Mouse (Mus musculus): Measurements from ENCODE around the gene Ddx23. TPM values are rescaled to one million over a fixed set of nuclear protein-coding genes. Genes with fewer than 3 reads are reported as not detected.

Ddx23 gene
- polyA plus RNA-seq, 1 experiment from 2014 or later = 24.1 TPM

GRCm38 (mm10) chr15:98626078-98626477, 36.6 kb downstream of the Ddx23 start:
- peaks cover 40% of the 10 kb centered on the region for H3K4me1 ChIP-seq
- no peak overlapping the region for H3K9ac ChIP-seq
- no peak overlapping the region for H3K27ac ChIP-seq
- WGBS = 28% methylated on average over 8 of the region's 8 CpGs
- peaks cover 51% of the 10 kb centered on the region for H3K27me3 ChIP-seq
- H3K9me3 ChIP-seq = no peaks in the 10 kb centered on the region
- no peaks in the 10 kb centered on the region for H3K36me3 ChIP-seq (replicated peaks)
- no peak overlapping the region for H3K4me2 ChIP-seq
- ATAC-seq (ENCODE audit: low FRiP score) = no peak
- no peak overlapping the region for H3K4me3 ChIP-seq (replicated peaks)

- Histone ChIP-seq H3K36me3 (replicated peaks) (no peaks in the 10 kb centered on the region), H3K27ac (no peak overlapping the region), H3K9me3 (no peaks in the 10 kb centered on the region), H3K9ac (no peak overlapping the region), H3K4me1 (peaks cover 24% of the 10 kb centered on the region), H3K4me2 (no peak overlapping the region), H3K27me3 (peaks cover 31% of the 10 kb centered on the region), H3K4me3 (replicated peaks) (no peak overlapping the region)
- ATAC-seq (ENCODE audit: low FRiP score) = no peak
- WGBS = 57% methylated on average over 5 of the region's 5 CpGs
Measured at GRCm38 (mm10) chr15:98623361-98623821, 39.3 kb downstream of the Ddx23 start.

GRCm38 (mm10) chr15:98622721-98623120, 40.0 kb downstream of the Ddx23 start:
- peaks cover 29% of the 10 kb centered on the region for H3K27me3 ChIP-seq
- no peak overlapping the region for H3K27ac ChIP-seq

GRCm38 (mm10) chr15:98622199-98622598, 40.5 kb downstream of the Ddx23 start:
- no peak overlapping the region for H3K4me3 ChIP-seq (replicated peaks)
- H3K27me3 ChIP-seq = peaks cover 23% of the 10 kb centered on the region
- no peak overlapping the region for H3K27ac ChIP-seq
- no peak overlapping the region for H3K4me2 ChIP-seq
- H3K9ac ChIP-seq = 0 out of 2 replicates have a peak overlapping the region, but pooled peaks have one; percentile 21
- peaks cover 20% of the 10 kb centered on the region for H3K4me1 ChIP-seq
- WGBS = 7% methylated on average over 7 of the region's 7 CpGs
- ATAC-seq (ENCODE audit: low FRiP score) = no peak
- H3K36me3 ChIP-seq (replicated peaks) = no peaks in the 10 kb centered on the region
- no peaks in the 10 kb centered on the region for H3K9me3 ChIP-seq

More at GRCm38 (mm10) chr15:98622721-98623120, 40.0 kb downstream of the Ddx23 start:
- peaks cover 20% of the 10 kb centered on the region for H3K4me1 ChIP-seq
- H3K4me2 ChIP-seq = no peak overlapping the region
- H3K4me3 ChIP-seq (replicated peaks) = no peak overlapping the region
- no peak for ATAC-seq (ENCODE audit: low FRiP score)
- 18% methylated on average over 6 of the region's 6 CpGs for WGBS
- no peak overlapping the region for H3K9ac ChIP-seq
- no peaks in the 10 kb centered on the region for H3K36me3 ChIP-seq (replicated peaks)
- no peaks in the 10 kb centered on the region for H3K9me3 ChIP-seq

DNA sequence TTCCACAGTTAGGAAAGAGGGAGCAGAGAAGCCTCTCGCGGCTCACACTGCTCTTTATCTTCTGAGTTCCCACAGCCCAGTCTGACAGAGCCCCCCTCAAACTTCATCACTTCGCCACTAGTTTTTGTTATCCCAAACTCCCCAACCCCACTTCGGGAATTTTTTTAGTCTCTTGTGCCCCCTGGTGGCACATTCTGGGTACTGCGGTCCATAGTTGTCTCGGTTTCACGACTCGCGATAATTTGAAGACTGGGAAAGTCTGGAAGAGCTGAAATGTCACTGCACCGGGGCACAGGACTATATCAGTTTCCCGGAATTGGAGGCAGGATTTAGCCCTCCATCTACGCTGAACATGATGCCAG, 45.5 kb downstream of the Ddx23 start:
- H3K9me3 ChIP-seq = no peaks in the 10 kb centered on the region
- ATAC-seq (ENCODE audit: low FRiP score) = peak; percentile 70
- H3K4me3 ChIP-seq (replicated peaks) = no peak overlapping the region
- H3K36me3 ChIP-seq (replicated peaks) = no peaks in the 10 kb centered on the region
- H3K27ac ChIP-seq = no peak overlapping the region
- peaks cover 16% of the 10 kb centered on the region; the same call in 1 of the 2 replicates for H3K27me3 ChIP-seq
- peak overlapping the region; percentile 31; the same call in 1 of the 2 replicates for H3K4me2 ChIP-seq
- H3K4me1 ChIP-seq = peaks cover 17% of the 10 kb centered on the region
- WGBS = under 1% methylated on average over 12 of the region's 12 CpGs
- H3K9ac ChIP-seq = 0 out of 2 replicates have a peak overlapping the region, but pooled peaks have one; percentile 25

- ATAC-seq (ENCODE audit: low FRiP score) = peak; percentile 23; the same call in 1 of the 2 replicates
- Histone ChIP-seq H3K9ac (0 out of 2 replicates have a peak overlapping the region, but pooled peaks have one; percentile 25), H3K4me3 (replicated peaks) (no peak overlapping the region), H3K4me2 (peak overlapping the region; percentile 31; the same call in 1 of the 2 replicates), H3K36me3 (replicated peaks) (no peaks in the 10 kb centered on the region), H3K27ac (no peak overlapping the region), H3K4me1 (peaks cover 16% of the 10 kb centered on the region), H3K9me3 (no peaks in the 10 kb centered on the region), H3K27me3 (peaks cover 16% of the 10 kb centered on the region; the same call in 1 of the 2 replicates)
- whole genome bisulfite sequencing = 38% methylated on average over 20 of the region's 20 CpGs
Measured at GRCm38 (mm10) chr15:98616362-98617175, 46.1 kb downstream of the Ddx23 start.

GRCm38 (mm10) chr15:98615751-98616150, 46.9 kb downstream of the Ddx23 start:
- no peak overlapping the region for H3K27ac ChIP-seq
- peaks cover 16% of the 10 kb centered on the region for H3K4me1 ChIP-seq
- no peak overlapping the region for H3K4me3 ChIP-seq (replicated peaks)
- H3K9me3 ChIP-seq = no peaks in the 10 kb centered on the region
- no peak overlapping the region for H3K9ac ChIP-seq
- no peak overlapping the region for H3K4me2 ChIP-seq
- H3K36me3 ChIP-seq (replicated peaks) = no peaks in the 10 kb centered on the region
- H3K27me3 ChIP-seq = peaks cover 16% of the 10 kb centered on the region; the same call in 1 of the 2 replicates
- WGBS = 67% methylated on average over 6 of the region's 6 CpGs
- no peak for ATAC-seq (ENCODE audit: low FRiP score)

GRCm38 (mm10) chr15:98614971-98615370, 47.7 kb downstream of the Ddx23 start:
- no peak overlapping the region for H3K4me3 ChIP-seq (replicated peaks)
- no peak for ATAC-seq (ENCODE audit: low FRiP score)
- H3K9ac ChIP-seq = no peak overlapping the region
- WGBS = 54% methylated on average over 6 of the region's 6 CpGs
- H3K4me2 ChIP-seq = no peak overlapping the region
- H3K4me1 ChIP-seq = peaks cover 21% of the 10 kb centered on the region
- H3K36me3 ChIP-seq (replicated peaks) = no peaks in the 10 kb centered on the region
- no peak overlapping the region for H3K27ac ChIP-seq
- H3K9me3 ChIP-seq = no peaks in the 10 kb centered on the region
- H3K27me3 ChIP-seq = peaks cover 11% of the 10 kb centered on the region; the same call in 1 of the 2 replicates

- H3K36me3 ChIP-seq (replicated peaks) = no peaks in the 10 kb centered on the region
- H3K4me1 ChIP-seq = peaks cover 22% of the 10 kb centered on the region
- no peaks in the 10 kb centered on the region for H3K9me3 ChIP-seq
- 67% methylated on average over 9 of the region's 9 CpGs for WGBS
- H3K9ac ChIP-seq = no peak overlapping the region
- peaks cover 11% of the 10 kb centered on the region; the same call in 1 of the 2 replicates for H3K27me3 ChIP-seq
- H3K27ac ChIP-seq = no peak overlapping the region
- H3K4me3 ChIP-seq (replicated peaks) = no peak overlapping the region
- no peak overlapping the region for H3K4me2 ChIP-seq
- no peak for ATAC-seq (ENCODE audit: low FRiP score)
Measured at GRCm38 (mm10) chr15:98614551-98614950, 48.1 kb downstream of the Ddx23 start.

DNA sequence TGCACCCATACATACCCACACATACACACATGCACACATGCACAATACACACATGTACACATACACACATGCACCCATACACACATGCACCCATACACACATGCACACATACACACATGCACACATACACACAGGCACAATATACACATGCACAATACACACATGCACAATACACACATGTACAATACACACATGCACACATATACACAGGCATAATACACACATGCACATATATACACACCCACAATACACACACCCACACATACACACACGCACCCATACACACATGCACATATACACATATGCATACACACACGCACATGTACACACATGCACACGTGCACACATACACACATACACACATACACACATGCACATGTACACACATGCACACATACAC, 50.5 kb downstream of the Ddx23 start:
- H3K27ac ChIP-seq = no peak overlapping the region
- no peak for ATAC-seq (ENCODE audit: low FRiP score)
- no peaks in the 10 kb centered on the region for H3K9me3 ChIP-seq
- H3K4me1 ChIP-seq = peaks cover 38% of the 10 kb centered on the region
- no peak overlapping the region for H3K9ac ChIP-seq
- H3K4me3 ChIP-seq (replicated peaks) = no peak overlapping the region
- WGBS = 97% methylated on average over 3 of the region's 3 CpGs
- no peaks in the 10 kb centered on the region for H3K36me3 ChIP-seq (replicated peaks)
- no peak overlapping the region for H3K4me2 ChIP-seq
- peaks cover 7% of the 10 kb centered on the region; the same call in 1 of the 2 replicates for H3K27me3 ChIP-seq

DNA sequence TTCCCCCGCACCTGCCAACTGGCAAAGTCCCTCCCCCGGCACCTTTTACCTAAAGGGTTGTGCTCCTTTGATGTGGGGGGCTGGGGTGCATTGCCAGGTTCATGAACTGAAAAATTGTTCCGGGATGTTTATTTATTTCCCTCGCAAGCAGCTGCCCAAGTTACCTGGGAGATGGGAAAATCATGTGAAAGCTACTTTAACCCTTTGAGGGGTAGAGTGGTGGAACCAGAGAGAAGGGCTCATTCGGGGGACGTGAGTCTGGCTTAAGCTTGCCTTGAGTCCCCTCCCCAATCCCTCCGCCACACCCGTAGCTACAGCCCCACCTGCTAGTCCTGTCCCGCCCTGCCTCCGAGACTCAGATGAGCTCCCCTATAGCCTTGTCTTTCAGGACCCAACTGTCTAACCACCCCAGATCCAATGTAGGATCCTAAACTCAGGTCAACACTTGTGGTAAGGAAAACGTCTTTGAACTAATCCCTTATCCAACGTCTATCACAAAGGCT, 52.5 kb downstream of the Ddx23 start:
- Histone ChIP-seq H3K9me3 (no peaks in the 10 kb centered on the region), H3K27me3 (no peaks in the 10 kb centered on the region), H3K36me3 (replicated peaks) (0 out of 2 replicates have a peak, but pooled peaks cover under 1% of the 10 kb centered on the region), H3K4me2 (peak overlapping the region; percentile 77), H3K9ac (peak overlapping the region; percentile 92), H3K27ac (peak overlapping the region; percentile 89), H3K4me3 (replicated peaks) (peak overlapping the region; percentile 82), H3K4me1 (peaks cover 35% of the 10 kb centered on the region)
- WGBS = 2% methylated on average over 12 of the region's 12 CpGs
- ATAC-seq (ENCODE audit: low FRiP score) = no peak

- Histone ChIP-seq H3K4me3 (replicated peaks) (peak within 1 kb of the TSS; percentile 82), H3K27ac (peak within 1 kb of the TSS; percentile 89), H3K4me2 (peak within 1 kb of the TSS; percentile 77), H3K27me3 (no peaks in the 10 kb centered on the region), H3K36me3 (replicated peaks) (peaks cover 7% of the 10 kb centered on the region; the same call in 1 of the 2 replicates), H3K9me3 (no peaks in the 10 kb centered on the region), H3K9ac (peak within 1 kb of the TSS; percentile 92), H3K4me1 (peaks cover 32% of the 10 kb centered on the region)
- 1% methylated on average over 65 of the region's 75 CpGs for WGBS
- peak; percentile 91 for ATAC-seq (ENCODE audit: low FRiP score)
Measured at GRCm38 (mm10) chr15:98609331-98610130, 53.2 kb downstream of the Ddx23 start, which contains the start of gene Adcy6. Gene Adcy6 (minus strand): TSS chr15:98610076.

Data from forebrain, embryonic 12.5 days (tissue).